Mouse (Mus musculus) erythroblast, embryonic 14.5 days (primary cell): Measurements from ENCODE around the gene Tmem19.

Experiments
- GATA1 ChIP-seq: IDR thresholded peaks from 2 replicates; pipeline ENCODE4 v1.6.1; 2012; ENCODE audit warnings: low read length, inconsistent platforms, mixed read lengths
- TAL1 ChIP-seq: IDR thresholded peaks from 3 replicates; pipeline ENCODE4 v1.6.1; 2012; ENCODE audit warnings: low read length, inconsistent platforms, mixed read lengths

DNA sequence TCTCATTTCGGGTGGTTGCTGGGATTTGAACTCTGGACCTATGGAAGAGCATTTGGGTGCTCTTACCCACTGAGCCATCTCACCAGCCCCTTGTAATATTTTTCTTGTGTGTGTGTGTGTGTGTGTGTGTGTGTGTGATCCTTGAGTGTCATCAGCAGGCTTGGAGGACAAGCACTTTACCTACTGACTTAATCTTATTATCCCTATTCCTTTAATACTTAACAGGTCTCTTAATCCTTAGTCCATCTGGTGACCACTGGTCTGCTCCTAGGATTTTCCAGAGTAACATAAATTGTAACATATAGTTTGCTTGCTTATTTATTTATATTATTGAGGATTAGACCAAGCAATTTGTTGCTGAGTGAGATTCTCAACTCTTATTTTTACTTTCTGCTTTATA is 29.6 kb upstream of the Tmem19 start:
- no peak for TF ChIP-seq TAL1
- TF ChIP-seq GATA1: no peak
